Mouse (Mus musculus) hindbrain, embryonic 15.5 days (tissue): Measurements from ENCODE around the gene Ipmk. TPM values are rescaled to one million over a fixed set of nuclear protein-coding genes. Genes with fewer than 3 reads are reported as not detected.
A peak's percentile ranks its signal among the peaks of the same experiment; 100 is the strongest.

Source experiments
- ATAC-seq: fragments of 200-750 bp; cut with Nextera tagmentation; 2 replicates; pipeline ENCODE4 v1.8.0; 2017; ENCODE audit warnings: low read depth, moderate number of reproducible peaks, moderate TSS enrichment; ENCODE audit not compliant: low FRiP score
- H3K27ac ChIP-seq: fragments of 300-500 bp; sonication (generic); replicated peaks from 2 replicates; pipeline ENCODE4 v1.5.1; 2015; ENCODE audit warnings: mild to moderate bottlenecking, inconsistent platforms
- H3K27me3 ChIP-seq: fragments of 300-500 bp; sonication (generic); 2 replicates; pipeline ENCODE4 v1.6.1; 2015; ENCODE audit warnings: control low read depth, inconsistent platforms
- H3K36me3 ChIP-seq: fragments of 300-500 bp; sonication (generic); 2 replicates; pipeline ENCODE4 v1.6.1; 2015; ENCODE audit warnings: control low read depth, inconsistent platforms
- H3K4me1 ChIP-seq: fragments of 300-500 bp; sonication (generic); replicated peaks from 2 replicates; pipeline ENCODE4 v1.6.1; 2015; ENCODE audit warnings: control low read depth, inconsistent platforms
- H3K4me2 ChIP-seq: fragments of 300-500 bp; sonication (generic); 2 replicates; pipeline ENCODE4 v1.6.1; 2015; ENCODE audit warnings: moderate library complexity, mild to moderate bottlenecking, inconsistent platforms
- H3K4me3 ChIP-seq: fragments of 300-500 bp; sonication (generic); 2 replicates; pipeline ENCODE4 v1.5.1; 2015; ENCODE audit warnings: mild to moderate bottlenecking, inconsistent platforms
- H3K9ac ChIP-seq: fragments of 300-500 bp; sonication (generic); 2 replicates; pipeline ENCODE4 v1.6.1; 2015; ENCODE audit warnings: inconsistent platforms
- H3K9me3 ChIP-seq: fragments of 300-500 bp; sonication (generic); 2 replicates; pipeline ENCODE4 v1.6.1; 2016; ENCODE audit warnings: control low read depth, inconsistent platforms
- WGBS: fragments of 180-500 bp; shearing (Covaris S2); methylation state at CpG from one replicate; pipeline ENCODE4 v1.1.7; 2015; 5-methylcytosine and 5-hydroxymethylcytosine counted together
- polyA plus RNA-seq: library from polyadenylated mRNA; unstranded; fragments of >200 nt; fragmentation: Nextera tagmentation; extraction: Ambion mirVana; gene quantifications from 2 replicates; pipeline ENCODE4 v1.2.1, GENCODE M21; 2015

Gene Ipmk
- polyA plus RNA-seq, 1 experiment from 2014 or later: 16.9 TPM

DNA sequence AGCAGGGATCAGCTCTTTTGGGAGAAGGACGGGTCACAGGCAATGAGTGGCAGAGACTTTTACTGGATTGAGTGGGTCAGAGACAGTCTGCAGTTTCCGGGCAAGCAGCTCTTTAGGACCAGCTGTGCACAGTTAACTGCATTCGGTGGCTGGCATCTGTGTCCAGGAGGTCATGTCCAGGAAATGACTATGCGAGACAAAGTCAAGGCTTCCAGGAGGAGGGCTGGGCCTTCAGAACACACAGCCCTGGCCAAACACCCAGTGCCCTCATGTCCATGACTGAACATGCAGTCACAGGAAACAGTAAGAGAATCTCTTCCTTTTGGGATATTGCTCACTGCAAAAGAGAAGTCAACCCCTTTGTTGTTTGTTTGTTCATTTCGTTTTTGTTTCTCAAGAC is 62.4 kb downstream of the Ipmk start:
- Histone ChIP-seq H3K27me3 (no peaks in the 10 kb centered on the region), H3K9ac (no peak overlapping the region), H3K4me3 (no peak overlapping the region), H3K27ac (no peak overlapping the region), H3K9me3 (no peaks in the 10 kb centered on the region), H3K4me2 (no peak overlapping the region), H3K36me3 (no peaks in the 10 kb centered on the region), H3K4me1 (no peaks in the 10 kb centered on the region)
- ATAC-seq: no peak
- 87% methylated on average over 5 of the region's 5 CpGs for WGBS

DNA sequence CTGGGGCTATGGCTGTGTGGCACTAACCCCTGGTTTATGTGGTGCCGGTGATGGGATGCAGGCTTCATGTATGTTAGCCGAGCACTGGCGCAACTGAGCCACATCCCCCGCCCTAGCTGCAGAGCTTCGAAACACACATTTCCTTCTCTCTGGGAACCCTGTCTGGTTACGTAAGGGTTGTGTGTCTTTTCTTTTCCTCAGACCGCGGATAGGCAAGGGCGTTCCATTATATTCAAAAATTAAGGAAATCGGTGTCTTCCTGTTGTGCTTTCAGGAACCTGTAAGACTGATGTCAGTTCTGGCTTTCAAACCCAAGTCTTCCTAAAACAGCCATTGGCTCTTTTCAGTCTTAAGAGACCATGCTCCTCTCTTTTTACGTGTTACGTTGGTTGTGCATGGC is 65.8 kb downstream of the Ipmk start:
- Histone ChIP-seq H3K27ac (no peak overlapping the region), H3K4me3 (no peak overlapping the region)
- no peak for ATAC-seq

DNA sequence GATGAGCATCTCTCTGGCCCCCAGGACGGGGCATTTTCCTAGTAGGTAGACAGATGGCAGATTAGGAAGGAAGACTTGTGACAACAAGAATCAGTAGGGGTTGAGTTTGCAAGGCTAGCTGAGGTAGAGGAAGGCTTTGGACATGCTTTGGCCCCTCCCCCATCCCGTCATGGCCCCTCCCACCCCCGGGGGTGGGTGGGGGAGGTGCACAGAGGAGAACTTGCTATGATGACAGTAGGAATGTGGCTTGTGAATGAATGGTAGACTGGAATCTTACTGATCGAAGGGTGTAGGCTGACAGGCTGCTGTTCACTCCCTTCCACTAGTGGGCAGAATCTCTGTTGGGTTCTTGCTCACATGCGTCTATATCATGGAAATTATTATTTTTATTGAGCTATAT is 74.0 kb downstream of the Ipmk start:
- Histone ChIP-seq H3K9ac (no peak overlapping the region), H3K4me1 (no peaks in the 10 kb centered on the region), H3K27me3 (no peaks in the 10 kb centered on the region), H3K4me2 (no peak overlapping the region), H3K9me3 (no peaks in the 10 kb centered on the region), H3K27ac (no peak overlapping the region), H3K4me3 (no peak overlapping the region), H3K36me3 (no peaks in the 10 kb centered on the region)
- WGBS: 63% methylated on average over 5 of the region's 5 CpGs
- ATAC-seq: no peak; the same call in 1 of the 2 replicates

More for the DNA sequence above, 65.8 kb downstream of the Ipmk start:
- H3K27me3 ChIP-seq: no peaks in the 10 kb centered on the region
- H3K9me3 ChIP-seq: no peaks in the 10 kb centered on the region
- no peaks in the 10 kb centered on the region for H3K36me3 ChIP-seq
- no peak overlapping the region for H3K9ac ChIP-seq
- H3K4me1 ChIP-seq: no peaks in the 10 kb centered on the region
- H3K4me2 ChIP-seq: no peak overlapping the region
- WGBS: 88% methylated on average over 12 of the region's 12 CpGs

DNA sequence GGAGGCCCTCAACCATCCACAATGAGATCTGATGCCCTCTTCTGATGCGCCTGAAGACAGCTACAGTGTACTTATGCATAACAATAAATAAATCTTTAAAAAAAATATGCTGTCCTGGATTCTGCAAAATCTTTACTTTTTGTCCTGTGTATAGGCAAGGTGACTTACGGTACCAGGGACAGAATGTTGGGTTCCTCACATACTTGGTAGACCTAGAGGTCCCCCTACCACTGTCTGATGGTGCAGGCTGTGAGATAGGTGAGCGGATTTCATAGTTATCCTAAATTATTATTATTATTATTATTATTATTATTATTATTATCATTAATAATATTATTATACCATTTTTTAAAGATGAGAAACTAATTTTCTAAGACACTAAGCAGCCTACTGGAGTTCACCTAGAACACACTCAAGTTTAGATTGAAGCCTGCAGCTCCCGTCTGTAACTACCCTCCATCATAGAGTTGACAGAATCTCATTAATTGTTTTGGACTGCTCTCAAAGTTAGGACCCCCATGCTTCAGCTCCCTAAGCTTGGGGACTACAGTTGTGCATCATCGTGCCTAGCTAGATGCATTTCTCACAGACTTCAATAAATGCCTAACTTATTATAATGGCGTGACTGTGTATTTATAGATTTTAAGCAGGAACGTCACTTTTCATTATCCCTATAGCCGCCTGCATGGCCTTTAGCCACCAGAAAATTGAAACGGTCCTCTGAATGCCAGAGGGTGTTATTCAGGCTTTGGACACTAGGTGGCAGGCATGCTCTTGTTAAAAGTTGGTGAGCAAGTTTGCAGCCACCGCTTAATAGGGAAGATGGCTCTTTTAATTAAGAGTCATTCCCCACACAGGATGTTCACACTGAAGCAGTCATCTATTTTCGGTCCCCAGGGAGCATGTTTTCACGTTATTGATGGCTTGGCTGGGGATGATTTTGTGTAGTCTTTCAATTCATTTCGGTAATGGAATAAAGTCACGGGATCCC is 74.8 kb downstream of the Ipmk start:
- no peaks in the 10 kb centered on the region for H3K27me3 ChIP-seq
- H3K9ac ChIP-seq: no peak overlapping the region
- H3K27ac ChIP-seq: no peak overlapping the region
- H3K4me3 ChIP-seq: no peak overlapping the region
- no peak overlapping the region for H3K4me2 ChIP-seq
- WGBS: 37% methylated on average over 14 of the region's 14 CpGs
- no peaks in the 10 kb centered on the region for H3K4me1 ChIP-seq
- no peaks in the 10 kb centered on the region for H3K36me3 ChIP-seq
- no peak for ATAC-seq
- H3K9me3 ChIP-seq: no peaks in the 10 kb centered on the region

DNA sequence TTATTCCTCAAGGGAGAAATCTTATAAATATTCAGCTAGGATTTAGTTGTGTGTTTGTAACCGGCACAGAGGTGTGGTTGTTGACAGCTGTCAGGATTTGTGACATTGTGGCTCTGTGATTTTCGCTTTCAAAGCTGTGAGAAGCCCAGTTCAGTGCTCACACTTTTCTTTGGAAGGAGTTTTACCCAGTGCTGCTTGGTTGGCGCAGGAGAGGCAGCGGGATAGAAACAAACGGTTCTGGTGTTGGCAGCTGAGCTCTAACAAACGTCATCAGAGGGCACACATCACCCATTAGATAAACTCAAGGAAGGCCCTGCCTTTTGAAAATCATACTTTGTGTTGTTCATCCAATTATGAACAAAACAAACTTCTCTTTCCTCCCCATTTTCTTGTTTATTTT is 79.2 kb downstream of the Ipmk start:
- Histone ChIP-seq H3K27ac (no peak overlapping the region), H3K9me3 (no peaks in the 10 kb centered on the region), H3K36me3 (no peaks in the 10 kb centered on the region), H3K4me3 (no peak overlapping the region), H3K27me3 (no peaks in the 10 kb centered on the region), H3K4me2 (no peak overlapping the region), H3K4me1 (no peaks in the 10 kb centered on the region), H3K9ac (no peak overlapping the region)
- 53% methylated on average over 6 of the region's 6 CpGs for WGBS
- no peak for ATAC-seq

DNA sequence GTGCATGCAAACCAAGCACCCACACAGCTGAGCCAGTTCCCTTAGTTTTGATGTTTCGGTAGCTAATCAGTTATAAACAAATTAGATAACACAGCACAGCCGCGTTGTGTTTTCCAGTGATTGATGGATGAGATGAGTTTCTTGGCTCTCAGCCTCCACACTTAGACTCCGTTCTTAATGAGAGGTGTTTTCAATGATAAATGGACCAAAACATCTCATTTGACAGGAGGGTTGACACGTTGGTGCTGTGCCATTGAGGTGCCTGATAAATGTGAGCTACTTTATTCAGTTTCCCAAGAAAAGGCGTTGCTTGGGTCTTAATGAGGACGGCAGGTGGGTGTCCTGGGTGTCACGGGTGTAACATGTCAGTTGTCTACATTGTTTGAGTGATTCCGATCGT is 79.8 kb downstream of the Ipmk start:
- Histone ChIP-seq H3K4me3 (no peak overlapping the region), H3K9ac (no peak overlapping the region), H3K27me3 (no peaks in the 10 kb centered on the region), H3K4me2 (no peak overlapping the region), H3K9me3 (no peaks in the 10 kb centered on the region), H3K4me1 (no peaks in the 10 kb centered on the region), H3K27ac (no peak overlapping the region), H3K36me3 (no peaks in the 10 kb centered on the region)
- 51% methylated on average over 10 of the region's 10 CpGs for WGBS
- ATAC-seq: peak; percentile 40; the same call in 1 of the 2 replicates

DNA sequence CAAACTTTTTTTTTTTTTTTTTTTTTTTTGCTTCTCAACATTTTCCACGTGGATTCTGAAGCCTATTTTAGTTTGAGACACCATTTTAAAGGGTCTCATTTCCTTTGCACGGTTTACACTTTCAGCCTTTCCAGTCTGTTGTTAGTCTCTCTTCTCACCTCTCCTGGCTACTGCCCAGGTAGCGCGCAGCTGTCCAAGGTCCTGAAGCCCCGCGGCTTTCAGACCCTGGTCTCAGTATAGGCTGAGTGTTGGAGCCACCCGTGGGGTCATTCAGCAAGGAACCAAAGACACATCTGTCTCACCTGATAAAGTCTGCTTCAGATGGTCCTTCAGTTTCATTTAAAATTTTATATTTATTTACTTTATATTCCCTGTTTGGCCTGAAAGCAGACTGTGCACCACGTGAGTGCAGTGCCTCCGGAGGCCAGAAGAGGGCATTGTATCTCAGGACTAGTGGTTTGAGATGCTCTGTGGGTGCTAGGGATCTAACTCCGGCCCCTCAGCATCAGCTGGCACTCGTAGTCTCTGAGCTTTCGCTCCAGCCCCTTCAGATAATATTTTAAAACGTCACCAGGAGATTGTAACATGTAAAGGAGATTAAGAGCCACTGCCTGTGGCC is 80.8 kb downstream of the Ipmk start:
- Histone ChIP-seq H3K4me1 (no peaks in the 10 kb centered on the region), H3K27ac (no peak overlapping the region), H3K9ac (no peak overlapping the region), H3K9me3 (no peaks in the 10 kb centered on the region), H3K4me2 (no peak overlapping the region), H3K4me3 (no peak overlapping the region), H3K36me3 (no peaks in the 10 kb centered on the region), H3K27me3 (no peaks in the 10 kb centered on the region)
- 64% methylated on average over 13 of the region's 13 CpGs for WGBS
- no peak for ATAC-seq

DNA sequence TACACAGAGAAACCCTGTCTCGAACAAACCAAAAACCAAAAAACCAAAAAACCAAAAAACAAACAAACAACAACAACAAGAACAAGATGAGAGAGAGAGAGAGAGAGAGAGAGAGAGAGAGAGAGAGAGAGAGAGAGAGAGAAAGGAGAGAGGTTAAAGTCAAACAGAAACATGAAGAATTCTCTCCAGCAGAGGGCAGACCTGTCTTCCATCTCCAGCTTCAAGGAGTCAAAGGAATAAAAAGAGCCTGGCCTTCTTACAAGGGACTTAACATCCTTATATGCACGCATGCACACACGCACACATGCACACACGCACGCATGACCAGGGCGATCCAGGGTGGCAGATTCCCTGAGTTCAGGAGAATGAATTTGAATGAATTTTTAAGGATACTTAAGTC is 83.1 kb downstream of the Ipmk start:
- Histone ChIP-seq H3K36me3 (no peaks in the 10 kb centered on the region), H3K4me1 (no peaks in the 10 kb centered on the region), H3K9ac (no peak overlapping the region), H3K9me3 (no peaks in the 10 kb centered on the region), H3K4me3 (no peak overlapping the region), H3K27me3 (no peaks in the 10 kb centered on the region), H3K4me2 (no peak overlapping the region), H3K27ac (no peak overlapping the region)
- ATAC-seq: no peak
- 95% methylated on average over 6 of the region's 6 CpGs for WGBS

DNA sequence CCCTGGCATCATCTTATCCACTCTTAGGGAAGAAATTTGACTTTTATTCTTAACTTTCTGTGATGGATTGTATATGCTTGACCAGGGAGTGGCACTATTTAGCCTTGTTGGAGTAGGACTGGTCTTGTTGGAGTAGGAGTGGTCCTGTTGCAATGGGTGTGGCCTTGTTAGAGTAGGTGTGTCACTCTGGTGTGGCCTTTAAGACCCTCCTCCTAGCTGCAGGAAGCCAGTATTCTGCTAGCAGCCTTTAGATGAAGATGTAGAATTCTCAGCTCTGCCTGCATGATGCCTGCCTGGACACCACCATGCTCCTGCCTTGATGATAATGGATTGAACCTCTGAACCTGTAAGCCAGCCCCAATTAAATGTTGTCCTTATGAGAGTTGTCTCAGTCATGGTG is 95.5 kb downstream of the Ipmk start:
- no peak for ATAC-seq
- H3K36me3 ChIP-seq: no peaks in the 10 kb centered on the region

DNA sequence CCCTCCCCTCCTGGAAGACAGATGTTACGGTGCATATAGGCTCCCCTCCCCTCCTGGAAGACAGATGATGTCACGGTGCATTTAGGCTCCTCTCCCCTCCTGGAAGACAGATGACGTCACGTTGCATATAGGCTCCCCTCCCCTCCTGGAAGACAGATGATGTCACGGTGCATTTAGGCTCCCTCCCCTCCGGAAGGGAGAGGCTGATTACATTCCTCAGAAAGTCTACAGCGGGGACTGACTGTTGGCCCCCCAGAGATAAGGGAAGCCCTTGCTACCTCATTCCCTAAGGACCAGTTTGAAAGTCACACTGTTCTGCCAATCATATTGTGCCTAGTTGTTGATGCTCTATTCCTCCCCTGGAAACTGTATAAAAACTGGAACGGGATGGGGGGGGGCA is 100.1 kb downstream of the Ipmk start:
- Histone ChIP-seq H3K9me3 (no peaks in the 10 kb centered on the region), H3K36me3 (no peaks in the 10 kb centered on the region), H3K4me3 (no peak overlapping the region), H3K4me1 (no peaks in the 10 kb centered on the region), H3K27ac (no peak overlapping the region), H3K27me3 (no peaks in the 10 kb centered on the region), H3K4me2 (no peak overlapping the region), H3K9ac (no peak overlapping the region)
- ATAC-seq: no peak
- 55% methylated on average over 8 of the region's 8 CpGs for WGBS

More for the DNA sequence above, 95.5 kb downstream of the Ipmk start:
- H3K4me1 ChIP-seq: no peaks in the 10 kb centered on the region
- H3K9ac ChIP-seq: no peak overlapping the region
- no peak overlapping the region for H3K4me2 ChIP-seq
- H3K27me3 ChIP-seq: no peaks in the 10 kb centered on the region
- no peak overlapping the region for H3K27ac ChIP-seq
- no peak overlapping the region for H3K4me3 ChIP-seq
- no peaks in the 10 kb centered on the region for H3K9me3 ChIP-seq

DNA sequence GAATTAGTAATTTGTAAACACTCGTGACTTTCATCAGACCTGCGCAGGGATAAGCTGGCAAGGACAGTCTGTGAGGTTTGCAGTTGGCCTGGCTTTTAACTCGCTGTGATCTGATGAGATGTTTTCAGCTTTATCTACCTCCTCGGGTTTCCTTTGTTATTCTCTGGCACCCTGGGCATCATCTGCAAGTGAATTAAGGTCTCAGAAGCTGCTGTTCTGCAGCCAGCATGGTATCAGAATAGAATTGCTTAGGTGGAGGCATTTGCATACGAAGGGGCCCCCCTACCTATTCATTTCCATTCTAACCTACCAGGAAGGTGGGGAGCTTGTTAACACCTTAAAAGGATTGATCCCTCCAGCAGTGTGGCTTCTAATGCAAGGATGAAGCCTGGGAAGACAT is 100.7 kb downstream of the Ipmk start:
- H3K36me3 ChIP-seq: no peaks in the 10 kb centered on the region
- no peak overlapping the region for H3K9ac ChIP-seq
- no peak overlapping the region for H3K27ac ChIP-seq
- H3K4me3 ChIP-seq: no peak overlapping the region
- H3K27me3 ChIP-seq: no peaks in the 10 kb centered on the region
- 73% methylated on average over 5 of the region's 5 CpGs for WGBS
- no peaks in the 10 kb centered on the region for H3K4me1 ChIP-seq
- no peaks in the 10 kb centered on the region for H3K9me3 ChIP-seq
- ATAC-seq: no peak
- no peak overlapping the region for H3K4me2 ChIP-seq

DNA sequence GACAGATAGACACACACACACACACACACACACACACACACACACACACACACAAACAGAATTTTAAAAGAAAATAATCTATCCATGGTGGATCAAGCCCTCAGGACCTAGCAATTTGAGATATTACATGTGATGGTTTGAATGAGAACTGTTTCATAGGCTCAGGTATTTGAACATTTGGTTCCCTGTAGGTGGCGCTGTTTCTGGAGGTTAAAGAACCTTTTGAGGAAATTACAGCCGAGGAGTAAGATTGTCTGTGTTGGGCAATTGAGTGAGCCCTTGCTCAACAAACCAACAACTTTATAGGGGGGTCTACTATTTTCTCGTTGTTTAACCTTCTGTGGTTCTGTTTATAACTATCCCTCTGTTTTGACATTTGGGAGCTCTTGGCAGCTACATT is 107.8 kb downstream of the Ipmk start:
- Histone ChIP-seq H3K4me3 (no peak overlapping the region), H3K36me3 (no peaks in the 10 kb centered on the region), H3K4me2 (no peak overlapping the region), H3K9me3 (no peaks in the 10 kb centered on the region), H3K9ac (no peak overlapping the region), H3K27ac (no peak overlapping the region), H3K4me1 (no peaks in the 10 kb centered on the region), H3K27me3 (no peaks in the 10 kb centered on the region)
- ATAC-seq: no peak
- 82% methylated on average over 3 of the region's 3 CpGs for whole genome bisulfite sequencing
